Mouse (Mus musculus): ENCODE results near the gene Ppp1r12b.

The Ppp1r12b gene

DNA sequence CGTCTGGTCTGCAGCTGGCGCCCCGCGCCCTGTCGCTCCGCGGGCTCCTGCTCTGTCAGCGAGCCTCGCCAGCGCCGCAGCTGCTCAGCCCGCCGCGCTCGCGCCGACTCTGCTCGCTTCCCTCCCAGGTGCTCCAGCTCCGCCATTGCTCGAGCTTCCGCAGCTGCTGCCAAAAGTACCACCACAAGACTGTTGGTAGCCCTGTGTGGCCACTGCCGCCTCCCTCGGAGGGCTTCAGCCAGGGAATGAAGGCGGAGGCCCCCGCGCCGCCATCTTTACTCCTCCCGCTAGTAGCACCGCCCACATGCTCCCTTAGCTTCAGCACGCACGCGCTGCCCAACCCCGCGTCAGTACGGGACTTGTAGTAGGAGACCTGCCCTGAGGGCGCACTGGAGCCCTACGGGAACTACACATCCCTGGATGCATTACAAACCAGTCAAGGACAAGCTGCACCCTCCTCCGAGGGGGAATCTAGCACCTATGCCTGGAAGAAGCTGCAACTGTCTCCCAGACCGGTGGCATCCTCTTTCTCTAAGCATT lies at the start of gene Ppp1r12b:
Gene Ppp1r12b (minus strand): TSS at position 306 of the 540 bp plus-strand sequence.
- peak; percentile 88 to 95 for DNase-seq (ENCODE audit: low spot score in 2 of 2)

DNA sequence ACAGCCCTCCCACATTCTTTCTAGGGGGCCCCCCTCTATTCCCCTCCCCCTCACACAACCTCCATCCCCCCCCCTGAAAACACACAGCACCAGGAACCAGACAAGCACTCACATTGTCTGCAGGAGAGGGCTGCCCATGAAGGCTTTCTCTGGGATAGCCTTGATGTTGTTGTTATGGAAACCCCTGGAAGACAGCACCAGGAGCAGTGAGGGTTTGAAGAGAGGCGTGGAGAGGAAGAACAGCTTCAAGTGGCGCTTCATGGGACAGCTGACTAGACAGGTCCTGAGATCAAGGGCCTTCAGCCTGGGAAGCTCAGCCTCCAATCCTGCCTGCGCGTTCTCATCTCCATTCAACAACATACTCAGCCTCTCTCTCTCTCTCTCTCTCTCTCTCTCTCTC lies 47.6 kb upstream of the Ppp1r12b start:
- DNase-seq (ENCODE audit: low spot score in 2 of 2) = no peak

DNA sequence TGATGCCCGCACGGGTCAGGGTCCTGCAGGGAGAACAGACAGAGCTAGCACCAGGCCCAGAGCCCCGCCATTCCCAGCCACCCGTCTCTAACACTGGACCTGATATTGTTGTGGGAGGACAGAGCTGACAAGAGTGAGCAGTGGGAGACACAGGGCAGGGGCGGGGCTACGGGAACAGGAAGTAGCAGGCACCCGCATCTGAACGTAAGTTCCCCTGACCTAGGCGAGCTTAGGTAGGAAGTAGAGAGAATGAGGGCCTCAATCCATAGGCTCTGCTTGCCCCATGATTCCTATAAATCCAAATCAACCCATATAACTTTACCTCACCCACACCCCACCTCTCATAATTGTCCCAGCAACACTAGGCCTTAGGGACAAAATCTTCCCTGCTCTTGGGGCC lies 44.8 kb upstream of the Ppp1r12b start:
- no peak for DNase-seq (ENCODE audit: low spot score in 2 of 2)

DNA sequence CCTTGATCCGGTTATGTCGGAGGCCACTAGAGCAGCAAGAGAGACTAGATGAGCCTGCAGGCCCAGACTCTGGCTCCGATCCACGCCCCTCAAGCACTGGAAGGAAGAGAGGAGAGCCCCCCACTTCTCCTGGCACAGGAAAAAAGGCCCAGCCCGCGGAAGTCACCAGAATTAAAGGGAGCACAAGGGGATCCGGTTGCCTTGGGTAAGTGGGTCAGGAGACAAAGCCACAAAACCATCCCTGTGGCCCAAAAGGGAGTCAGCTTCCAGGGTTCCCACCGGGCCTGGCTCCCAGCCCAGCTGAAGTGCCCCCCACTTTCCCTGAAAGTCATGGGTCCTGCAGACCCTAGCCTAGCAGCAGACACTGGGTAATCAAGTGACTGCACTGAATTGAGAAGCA lies 42.5 kb upstream of the Ppp1r12b start:
- no peak for DNase-seq (ENCODE audit: low spot score in 2 of 2)

DNA sequence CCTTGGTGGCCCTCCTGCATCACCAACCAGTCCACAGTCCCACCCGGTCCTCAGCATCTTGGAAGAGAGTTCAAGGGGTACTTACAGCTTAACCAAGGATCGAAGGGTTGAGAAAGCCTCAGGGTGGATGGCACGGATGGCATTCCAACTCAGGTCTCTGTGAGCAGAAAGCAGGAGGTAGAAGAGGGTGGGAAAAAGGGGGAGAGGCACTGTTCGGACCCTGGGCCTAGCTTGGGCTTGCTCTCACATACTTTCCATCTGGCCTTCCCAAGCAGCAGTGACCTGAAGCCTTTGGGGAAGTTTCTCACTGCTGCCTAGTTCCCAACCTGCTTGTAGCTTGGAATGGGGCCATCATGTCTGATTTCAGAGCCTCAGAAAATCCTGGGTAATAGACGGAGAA lies 41.8 kb upstream of the Ppp1r12b start:
- no peak for DNase-seq (ENCODE audit: low spot score in 2 of 2)

DNA sequence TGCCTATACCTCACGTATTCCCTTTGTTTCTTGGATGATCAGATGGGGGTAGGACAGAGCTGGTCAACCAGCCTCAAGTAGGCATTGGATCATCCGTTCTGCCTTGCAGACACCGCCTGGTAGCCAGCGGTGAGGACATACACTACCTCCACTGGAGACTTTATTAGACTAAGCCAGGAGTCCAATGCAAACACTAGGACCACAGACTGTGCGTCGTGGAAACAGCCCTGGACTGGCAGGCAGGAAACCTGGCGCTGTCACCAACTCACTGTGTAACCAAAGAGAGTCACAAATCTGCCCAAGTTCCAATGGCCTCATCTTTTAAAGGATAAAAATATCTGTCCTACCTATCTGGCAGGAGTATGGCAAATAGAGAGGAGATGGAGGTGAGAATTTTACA lies 40.7 kb upstream of the Ppp1r12b start:
- no peak for DNase-seq (ENCODE audit: low spot score in 2 of 2)

DNA sequence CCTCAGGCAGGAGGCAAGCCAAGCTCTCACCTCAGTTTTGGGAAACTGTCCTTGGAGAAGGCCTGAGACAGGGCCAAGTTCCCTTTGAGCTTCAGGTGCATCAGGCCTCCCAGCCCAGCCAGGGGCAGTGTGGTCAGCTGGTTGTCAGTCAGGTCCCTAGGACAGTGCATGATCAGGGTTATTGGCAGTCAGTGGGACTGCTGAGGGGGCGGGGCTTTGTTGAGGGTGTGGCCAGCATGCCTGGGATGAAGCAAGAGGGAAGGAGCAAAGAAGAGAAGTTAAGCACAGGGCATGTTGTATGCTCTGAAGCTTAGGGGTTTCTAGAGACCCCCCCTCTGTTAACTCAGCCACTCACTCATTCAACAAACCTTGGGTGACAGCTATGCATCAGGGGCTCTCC lies 40.2 kb upstream of the Ppp1r12b start:
- no peak for DNase-seq (ENCODE audit: low spot score in 2 of 2)

DNA sequence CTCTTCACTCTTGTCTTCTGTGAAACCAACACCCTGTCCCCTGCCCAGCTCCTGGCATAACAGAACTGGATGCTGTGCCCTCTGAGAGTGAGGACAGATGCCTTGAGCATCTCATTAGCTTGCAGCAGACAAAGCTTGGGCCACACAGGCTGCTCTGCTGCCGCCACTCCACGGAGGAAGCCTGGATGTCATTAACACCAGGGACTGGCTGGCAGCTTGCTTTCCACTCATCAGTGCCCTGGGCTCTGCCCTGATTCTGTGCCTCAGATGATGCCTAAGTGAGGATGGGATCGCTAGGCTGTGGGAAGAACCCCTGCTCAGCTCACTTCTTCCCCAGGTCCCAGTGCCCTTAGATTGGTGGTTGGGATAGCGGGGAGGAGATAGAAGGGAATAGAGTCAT lies 39.7 kb upstream of the Ppp1r12b start:
- DNase-seq (ENCODE audit: low spot score in 2 of 2) = no peak

DNA sequence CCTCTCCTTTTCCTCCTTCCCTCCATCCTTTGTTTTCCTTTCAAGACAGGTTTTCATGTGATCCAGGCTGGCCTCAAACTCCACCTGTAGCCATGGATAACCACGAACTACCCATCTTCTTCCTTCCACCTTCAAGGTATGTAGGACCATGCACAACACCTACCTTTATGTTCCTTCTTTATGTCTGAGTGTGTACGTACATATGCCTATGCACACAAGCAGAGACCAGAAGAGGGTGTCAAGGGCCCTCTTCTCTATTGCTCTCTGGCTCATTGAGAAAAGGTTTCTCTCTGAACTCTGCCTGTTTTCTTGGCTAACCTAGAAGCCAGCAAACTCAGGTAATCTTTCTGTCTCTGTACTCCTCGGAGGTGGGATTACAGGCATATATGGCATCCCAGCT lies 39.0 kb upstream of the Ppp1r12b start:
- DNase-seq (ENCODE audit: low spot score in 2 of 2) = no peak

DNA sequence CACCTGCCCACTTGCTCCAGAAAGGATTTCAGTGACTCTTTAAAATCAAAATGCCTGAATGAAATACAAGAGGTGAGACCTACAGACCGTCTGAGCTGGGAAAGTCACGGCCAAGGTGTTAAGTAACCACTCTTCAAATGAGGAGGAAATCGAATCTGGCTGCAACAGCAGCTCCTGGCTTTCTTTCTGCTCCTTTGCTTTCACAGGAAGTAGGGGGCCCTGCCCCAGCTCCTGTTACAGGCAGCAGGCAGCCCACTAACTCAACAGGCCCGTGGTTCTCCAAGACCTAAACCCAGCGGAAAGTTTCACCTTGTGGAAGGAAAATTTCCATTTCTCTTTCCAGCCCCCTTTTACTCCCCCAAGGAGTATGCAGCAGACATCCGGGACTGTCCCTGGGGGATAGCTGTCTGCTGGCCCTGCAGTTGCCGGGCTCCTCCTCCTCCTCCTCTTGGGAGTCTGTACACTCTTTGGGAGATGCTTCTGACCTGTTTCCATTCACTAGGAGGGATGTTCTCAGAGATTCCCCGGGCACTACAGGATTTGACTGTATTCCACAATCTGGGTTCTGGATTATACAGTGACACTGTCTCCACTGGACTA lies 36.4 kb upstream of the Ppp1r12b start:
- DNase-seq (ENCODE audit: low spot score in 2 of 2) = no peak

DNA sequence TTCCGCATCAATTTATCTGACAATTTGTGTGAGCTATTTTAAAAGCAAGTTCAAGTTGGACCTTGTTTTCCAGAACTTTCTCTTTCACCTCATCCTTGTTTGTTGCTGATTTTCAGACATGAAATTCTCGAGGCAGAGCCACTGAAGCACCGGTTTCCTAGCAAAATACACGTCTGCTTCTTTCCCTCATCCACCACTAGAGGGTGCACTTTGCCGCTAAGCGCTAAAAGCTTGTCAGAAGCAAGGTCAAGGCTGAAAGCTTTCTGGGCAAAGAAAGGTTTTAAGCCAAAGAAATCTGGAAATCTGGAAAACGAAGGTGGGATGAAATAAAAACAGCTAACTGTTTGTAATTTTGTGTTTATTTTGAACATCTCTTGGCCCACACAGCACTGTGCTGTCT lies 33.6 kb upstream of the Ppp1r12b start:
- DNase-seq (ENCODE audit: low spot score in 2 of 2) = peak; percentile 52 to 73

DNA sequence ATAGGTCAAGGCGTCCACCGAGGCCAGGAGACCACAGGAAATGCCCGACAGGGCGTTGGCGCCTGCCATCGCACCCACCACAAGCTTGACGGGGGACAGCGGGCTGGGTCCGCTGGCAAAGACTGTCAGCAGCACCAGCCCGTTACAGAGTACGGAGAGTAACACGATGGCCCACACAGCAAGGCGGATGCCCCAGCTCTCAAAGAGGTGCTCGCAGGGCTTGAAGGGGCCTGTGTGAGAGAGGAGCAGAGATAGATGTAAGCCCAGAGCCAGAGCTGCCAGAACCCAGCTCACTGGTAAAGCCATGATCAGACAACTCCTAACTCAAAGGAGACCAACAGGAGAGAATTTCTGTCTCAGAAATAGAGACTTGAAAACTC lies 32.2 kb upstream of the Ppp1r12b start:
- DNase-seq (ENCODE audit: low spot score in 2 of 2) = no peak

DNA sequence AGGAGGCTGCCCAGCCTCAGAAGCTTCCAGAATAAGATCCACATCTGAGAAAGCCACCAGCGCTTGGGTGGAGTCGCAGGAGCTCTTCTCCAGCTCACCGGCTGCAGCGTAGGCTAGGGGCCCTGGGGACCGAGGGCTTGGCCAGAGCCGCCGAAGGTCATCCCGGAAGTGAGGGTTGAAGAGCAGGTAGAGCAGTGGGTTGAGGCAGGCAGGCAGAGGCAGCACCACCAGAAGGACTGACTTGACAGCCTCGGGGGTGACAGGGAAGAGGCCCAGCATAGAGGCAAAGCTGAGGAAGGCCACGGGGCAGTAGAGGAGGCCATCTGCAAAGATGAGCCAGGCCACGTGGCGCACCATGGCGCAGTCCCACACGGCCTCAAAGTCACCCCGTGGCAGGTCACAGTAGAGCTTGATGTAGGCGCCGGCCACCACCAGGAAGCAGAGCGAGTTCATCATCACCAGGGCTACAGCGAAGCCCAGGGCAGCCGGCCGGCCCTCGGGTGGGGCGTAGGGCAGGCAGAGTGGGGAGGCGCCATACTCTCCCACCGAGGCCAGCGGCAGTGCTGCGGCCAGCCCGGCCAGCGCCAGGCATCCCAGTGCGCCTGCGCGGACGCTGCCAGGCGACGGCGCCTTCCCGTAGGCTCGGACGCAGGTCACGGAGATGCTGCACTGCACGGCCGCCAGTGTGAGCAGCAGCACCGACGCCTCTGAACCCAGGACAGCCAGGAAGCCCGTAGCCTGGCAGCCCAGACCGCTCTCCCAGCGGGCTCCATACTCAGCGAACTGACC lies 31.6 kb upstream of the Ppp1r12b start:
- DNase-seq (ENCODE audit: low spot score in 2 of 2) = peak; percentile 36 to 37

DNA sequence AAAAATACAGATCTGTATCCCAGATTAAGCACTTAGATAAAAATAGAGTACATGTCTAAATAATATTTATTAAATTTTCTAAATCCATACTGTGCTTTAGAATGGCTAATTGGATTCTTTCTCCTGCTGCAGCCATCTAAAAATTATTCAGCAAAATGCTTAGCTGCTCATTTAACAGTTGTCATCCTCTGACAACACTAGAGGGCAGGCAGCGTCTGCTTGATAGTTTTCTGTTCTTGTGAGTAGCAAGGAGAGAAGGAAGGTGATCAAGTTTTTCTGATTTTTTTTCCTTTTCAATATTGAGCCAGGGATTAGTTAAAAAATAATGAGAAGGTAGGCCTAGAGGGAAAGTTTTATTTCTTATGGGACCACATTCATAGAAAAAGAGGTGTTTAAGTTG lies 17.2 kb upstream of the Ppp1r12b start:
- no peak for DNase-seq (ENCODE audit: low spot score in 2 of 2)

DNA sequence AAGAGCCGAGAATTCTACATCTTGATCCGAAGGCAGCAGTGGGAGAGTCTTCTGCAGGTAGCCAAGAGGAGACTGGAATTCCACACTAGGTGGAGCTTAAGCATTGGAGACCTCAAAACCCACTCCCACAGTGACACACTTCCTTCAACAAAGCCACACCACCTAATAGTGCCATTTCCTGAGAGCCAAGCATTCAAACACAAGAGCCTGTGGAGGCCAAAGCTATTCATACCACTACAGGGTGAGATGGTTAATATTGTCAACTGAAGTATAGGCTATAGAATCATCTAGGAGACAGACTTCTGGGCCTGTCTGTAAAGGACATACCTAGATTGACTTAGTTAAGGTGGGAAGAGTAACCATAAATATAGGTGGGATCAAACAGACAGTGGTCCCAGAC lies 9.7 kb upstream of the Ppp1r12b start:
- no peak for DNase-seq (ENCODE audit: low spot score in 2 of 2)

DNA sequence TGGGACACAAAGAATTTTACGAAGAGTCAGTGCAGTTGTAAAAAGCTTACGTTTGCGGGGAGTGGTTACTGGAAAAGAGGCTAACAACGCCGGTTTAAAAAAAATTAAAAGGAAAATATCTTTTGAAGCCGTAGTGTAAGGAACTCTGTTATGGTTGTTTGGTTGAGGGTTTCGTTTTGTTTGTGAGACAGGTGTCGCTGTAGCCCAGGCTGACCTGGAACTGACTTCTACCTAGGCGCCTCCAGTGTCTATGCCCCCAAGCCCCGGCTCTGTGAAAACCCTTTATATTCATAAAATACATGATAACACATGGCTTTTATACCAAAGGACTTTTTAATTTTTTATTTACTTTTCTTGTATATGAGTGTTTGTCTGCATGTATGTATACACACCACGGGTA lies 7.1 kb upstream of the Ppp1r12b start:
- no peak for DNase-seq (ENCODE audit: low spot score in 2 of 2)

DNA sequence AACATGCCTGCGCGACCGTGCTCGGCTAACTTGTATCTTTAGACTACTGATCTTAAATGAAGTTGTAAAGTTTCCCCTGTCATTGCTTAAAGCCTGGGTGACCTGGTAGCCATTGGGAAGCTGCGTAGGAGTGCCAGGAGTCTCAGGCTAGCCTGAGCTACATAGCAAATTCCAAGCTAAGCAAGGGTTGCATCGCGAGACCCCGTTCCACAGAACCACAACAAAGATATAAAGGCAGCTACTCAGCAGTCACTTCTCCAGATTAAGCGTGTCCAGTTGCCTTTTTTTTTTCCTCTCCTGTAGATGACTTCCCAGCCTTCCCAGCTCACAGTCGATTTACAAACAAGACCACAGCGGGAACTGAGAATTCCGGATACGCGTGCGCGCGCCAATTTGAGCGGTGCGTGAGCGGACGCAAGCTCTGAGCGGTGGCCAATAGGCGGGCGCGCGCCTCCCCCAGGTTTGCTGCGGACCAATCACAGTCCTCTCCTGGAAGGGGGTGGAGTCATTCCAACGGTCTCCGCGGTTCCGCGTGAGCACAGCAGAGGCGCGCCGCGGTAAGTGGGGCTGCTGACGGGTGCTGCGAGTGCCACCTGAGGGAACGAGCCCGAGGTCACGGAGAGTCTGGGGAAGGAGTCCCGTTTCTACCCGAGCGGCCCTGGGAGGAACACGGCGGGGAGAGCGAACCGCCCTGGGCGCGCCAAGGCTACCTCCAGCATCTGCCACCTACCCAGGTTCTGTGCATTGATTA lies 6.5 kb upstream of the Ppp1r12b start, which contains the start of gene Ube2t:
Gene Ube2t (plus strand): TSS at position 513 of the 751 bp plus-strand sequence.
- DNase-seq (ENCODE audit: low spot score in 2 of 2) = peak; percentile 84 to 88

DNA sequence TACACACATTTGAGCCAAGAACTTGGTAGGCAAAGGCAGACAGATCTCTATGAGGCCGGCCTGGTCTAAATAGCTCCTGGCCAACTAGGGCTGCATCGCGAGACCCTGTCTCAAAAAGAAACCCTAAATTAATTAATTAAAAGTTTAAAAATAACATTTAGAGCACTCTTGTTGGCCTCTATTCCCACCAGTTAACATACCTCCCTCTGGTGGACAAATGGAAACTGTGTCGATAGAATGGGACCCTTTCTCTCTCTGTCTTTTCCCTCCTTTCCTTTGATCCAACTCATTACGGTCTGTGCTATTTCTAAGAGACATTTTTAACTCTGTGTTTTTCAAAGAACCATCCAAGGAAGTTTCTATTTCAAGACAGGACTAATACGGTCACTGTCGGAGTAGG lies 4.9 kb upstream of the Ppp1r12b start:
- DNase-seq (ENCODE audit: low spot score in 2 of 2) = no peak

DNA sequence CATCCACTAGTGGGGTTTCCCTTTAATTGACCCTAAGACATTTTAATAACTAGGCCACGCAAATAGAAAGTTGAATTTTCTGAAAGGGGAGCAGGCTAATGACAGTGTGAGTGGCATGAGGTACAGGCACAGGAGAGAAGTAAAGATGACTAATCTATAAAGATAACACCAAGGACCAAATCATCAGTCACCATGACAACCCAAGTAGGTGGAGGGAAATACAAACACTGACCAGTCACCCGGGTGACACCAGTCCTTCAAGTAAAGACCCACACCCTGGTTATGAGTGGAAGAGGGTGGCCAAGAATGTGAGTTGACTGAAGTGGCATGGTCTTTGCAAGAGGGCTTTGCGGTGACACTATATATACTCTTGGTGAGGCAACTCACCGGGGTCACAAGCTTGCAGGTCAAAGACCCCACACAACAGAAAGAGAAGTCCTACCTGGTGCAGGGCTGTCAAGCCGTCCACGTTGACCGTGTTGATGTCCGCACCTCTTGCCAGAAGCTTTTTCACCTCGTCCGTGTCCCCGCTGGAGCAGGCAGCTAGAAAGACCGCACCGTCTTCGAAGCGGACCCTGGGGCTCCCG lies 599 bp downstream of the Ppp1r12b start:
- DNase-seq (ENCODE audit: low spot score in 2 of 2) = no peak

DNA sequence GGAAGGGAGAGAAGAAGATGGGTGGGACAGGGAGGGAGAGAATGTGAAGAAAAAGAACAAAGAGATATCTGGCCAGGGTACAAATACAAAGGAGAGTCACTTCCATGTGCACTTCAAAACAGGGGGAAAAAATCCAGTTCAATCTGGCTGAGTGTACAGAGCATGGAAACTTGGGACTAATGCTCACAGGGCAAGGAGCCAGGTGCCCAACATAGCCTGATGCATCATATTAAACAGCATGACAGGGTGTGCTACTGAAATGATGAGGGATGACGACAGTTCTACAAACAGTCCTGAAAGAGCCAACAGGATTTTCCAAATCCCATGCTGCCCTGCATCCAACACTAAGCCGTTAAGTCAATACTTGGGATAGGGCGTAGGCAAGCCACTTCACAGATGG lies 5.8 kb downstream of the Ppp1r12b start:
- DNase-seq (ENCODE audit: low spot score in 2 of 2) = no peak

DNA sequence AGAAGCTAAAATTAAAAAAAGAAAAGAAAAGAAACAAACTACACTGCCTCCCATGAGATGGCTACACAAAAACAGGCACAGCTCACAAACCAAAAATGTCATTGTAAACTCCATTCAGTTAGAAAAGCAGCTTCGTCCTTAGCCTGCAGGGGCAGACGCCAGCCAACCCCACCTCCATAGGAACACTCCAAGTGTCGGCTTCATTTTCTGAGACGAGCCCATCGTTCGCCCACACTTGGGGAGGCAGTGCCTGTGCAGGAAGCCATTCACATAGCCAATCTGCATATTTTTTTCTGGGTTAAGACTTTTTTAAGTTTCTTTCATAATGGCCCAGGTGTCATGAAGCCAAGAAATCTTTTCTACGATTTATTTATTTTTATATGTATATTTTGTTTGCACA lies 8.2 kb downstream of the Ppp1r12b start:
- DNase-seq (ENCODE audit: low spot score in 2 of 2) = no peak

DNA sequence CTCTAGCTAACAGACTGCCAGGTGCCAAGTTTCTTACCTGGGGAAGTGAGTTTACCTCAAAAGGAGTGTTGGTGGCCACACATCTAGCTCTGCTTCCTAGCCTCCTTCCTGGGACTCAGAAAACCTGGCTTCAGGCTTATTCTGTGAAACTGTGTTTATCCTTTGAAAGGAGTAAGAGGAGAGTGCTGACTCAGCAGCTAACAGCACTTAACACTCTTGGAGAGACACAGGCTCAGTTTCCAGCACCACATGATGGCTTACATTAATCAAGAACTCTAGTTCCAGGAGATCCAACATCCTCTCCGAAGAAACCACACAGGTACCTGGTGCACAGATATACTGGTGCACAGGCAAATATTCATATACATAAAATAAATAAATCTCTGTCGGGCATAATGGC lies 12.8 kb downstream of the Ppp1r12b start:
- no peak for DNase-seq (ENCODE audit: low spot score in 2 of 2)
